Mouse (Mus musculus): ENCODE measurements around the gene Aimp1.

Aimp1 gene

GRCm38 (mm10) chr3:132684231-132684928, at the start of gene Aimp1:
Gene Aimp1 (minus strand): TSS chr3:132684370.
- no peak for DNase-seq (ENCODE audit: low read depth, low spot score)

- peak; percentile 59 for DNase-seq (ENCODE audit: low read depth, low spot score)
These were observed 40.2 kb upstream of the Aimp1 start for GRCm38 (mm10) chr3:132724326-132724725.

- peak; percentile 6 for DNase-seq (ENCODE audit: low read depth, low spot score)
These were observed 33.1 kb upstream of the Aimp1 start for GRCm38 (mm10) chr3:132717316-132717715.

- DNase-seq (ENCODE audit: low read depth, low spot score): no peak
These were observed 29.7 kb upstream of the Aimp1 start for GRCm38 (mm10) chr3:132713913-132714312.

- DNase-seq (ENCODE audit: low read depth, low spot score): no peak
These were observed 22.8 kb upstream of the Aimp1 start for GRCm38 (mm10) chr3:132706977-132707376.

- DNase-seq (ENCODE audit: low read depth, low spot score): no peak
These were observed 20.0 kb upstream of the Aimp1 start for GRCm38 (mm10) chr3:132704216-132704615.

- no peak for DNase-seq (ENCODE audit: low read depth, low spot score)
These were observed 17.2 kb upstream of the Aimp1 start for GRCm38 (mm10) chr3:132701368-132701767.

- DNase-seq (ENCODE audit: low read depth, low spot score): peak; percentile 88
These were observed 531 bp downstream of the Aimp1 start, which contains the start of gene Tbck for GRCm38 (mm10) chr3:132683447-132684230. Gene Tbck (plus strand): TSS chr3:132684144.

- DNase-seq (ENCODE audit: low read depth, low spot score): no peak
These were observed 6.7 kb downstream of the Aimp1 start for GRCm38 (mm10) chr3:132677494-132677893.

- no peak for DNase-seq (ENCODE audit: low read depth, low spot score)
These were observed 28.2 kb downstream of the Aimp1 start for GRCm38 (mm10) chr3:132655955-132656354.

- no peak for DNase-seq (ENCODE audit: low read depth, low spot score)
These were observed 30.2 kb downstream of the Aimp1 start for GRCm38 (mm10) chr3:132653959-132654358.

GRCm38 (mm10) chr3:132651776-132652175, 32.4 kb downstream of the Aimp1 start:
- DNase-seq (ENCODE audit: low read depth, low spot score): peak; percentile 4

- DNase-seq (ENCODE audit: low read depth, low spot score): no peak
These were observed 34.0 kb downstream of the Aimp1 start for GRCm38 (mm10) chr3:132650191-132650590.

- DNase-seq (ENCODE audit: low read depth, low spot score): no peak
These were observed 34.8 kb downstream of the Aimp1 start for GRCm38 (mm10) chr3:132649368-132649767.

GRCm38 (mm10) chr3:132646814-132647213, 37.4 kb downstream of the Aimp1 start:
- no peak for DNase-seq (ENCODE audit: low read depth, low spot score)

- no peak for DNase-seq (ENCODE audit: low read depth, low spot score)
These were observed 40.1 kb downstream of the Aimp1 start for GRCm38 (mm10) chr3:132644071-132644470.

GRCm38 (mm10) chr3:132637080-132637479, 47.1 kb downstream of the Aimp1 start:
- DNase-seq (ENCODE audit: low read depth, low spot score): no peak

GRCm38 (mm10) chr3:132633261-132633660, 50.9 kb downstream of the Aimp1 start:
- no peak for DNase-seq (ENCODE audit: low read depth, low spot score)

- DNase-seq (ENCODE audit: low read depth, low spot score): no peak
These were observed 54.5 kb downstream of the Aimp1 start, which contains the start of gene Gimd1 for GRCm38 (mm10) chr3:132629601-132630239. Gene Gimd1 (plus strand): TSS chr3:132629820.

GRCm38 (mm10) chr3:132628741-132629140, 55.4 kb downstream of the Aimp1 start:
- peak; percentile 19 for DNase-seq (ENCODE audit: low read depth, low spot score)
